Mouse (Mus musculus) heart, embryonic 14.5 days (tissue): Measurements from ENCODE around the gene Btbd2. TPM values are rescaled to one million over a fixed set of nuclear protein-coding genes. Genes with fewer than 3 reads are reported as not detected.
A peak's percentile ranks its signal among the peaks of the same experiment; 100 is the strongest.

Experiments
- ATAC-seq: fragments of 200-750 bp; cut with Nextera tagmentation; 2 replicates; pipeline ENCODE4 v1.8.0; 2017; ENCODE audit warnings: low read depth, moderate TSS enrichment; ENCODE audit not compliant: insufficient number of reproducible peaks, insufficient read depth, low FRiP score
- H3K27ac ChIP-seq, 2 experiments: fragments of 200-500 bp in 1 of 2; fragments of 300-500 bp in 1 of 2; sonication (generic) in 1 of 2; replicated peaks in 1 of 2; 2 replicates each; pipeline ENCODE4 v1.5.1; 2012 to 2014; ENCODE audit warnings: low read depth in 2 of 2, low read length in 2 of 2, control low read depth in 1 of 2, mild to moderate bottlenecking in 1 of 2, mixed read lengths in 1 of 2; ENCODE audit not compliant: control insufficient read depth in 1 of 2, insufficient read depth in 1 of 2
- H3K27me3 ChIP-seq: fragments of 300-500 bp; sonication (generic); 2 replicates; pipeline ENCODE4 v1.6.1; 2014; ENCODE audit warnings: mild to moderate bottlenecking, low read length, control low read depth; ENCODE audit not compliant: control insufficient read depth, insufficient read depth
- H3K36me3 ChIP-seq: fragments of 300-500 bp; sonication (generic); 2 replicates; pipeline ENCODE4 v1.6.1; 2014; ENCODE audit warnings: mild to moderate bottlenecking, control low read depth, low read length, mixed read lengths; ENCODE audit not compliant: control insufficient read depth, insufficient read depth
- H3K4me1 ChIP-seq, 2 experiments: fragments of 200-500 bp in 1 of 2; fragments of 300-500 bp in 1 of 2; sonication (generic) in 1 of 2; 2 replicates each; pipeline ENCODE4 v1.6.1; 2012 to 2014; ENCODE audit warnings: low read length in 2 of 2, control low read depth in 1 of 2, mixed read lengths in 1 of 2; ENCODE audit not compliant: control insufficient read depth in 2 of 2, insufficient read depth in 2 of 2
- H3K4me2 ChIP-seq: fragments of 300-500 bp; sonication (generic); 2 replicates; pipeline ENCODE4 v1.6.1; 2014; ENCODE audit warnings: mild to moderate bottlenecking, low read length
- H3K4me3 ChIP-seq, 2 experiments: fragments of 200-500 bp in 1 of 2; fragments of 300-500 bp in 1 of 2; sonication (generic) in 1 of 2; 2 replicates each; pipeline ENCODE4 v1.5.1; 2012 to 2014; ENCODE audit warnings: low read length in 2 of 2, mild to moderate bottlenecking in 2 of 2, control low read depth in 1 of 2, low read depth in 1 of 2, moderate library complexity in 1 of 2; ENCODE audit not compliant: control insufficient read depth in 1 of 2, insufficient read depth in 1 of 2
- H3K9ac ChIP-seq: fragments of 300-500 bp; sonication (generic); 2 replicates; pipeline ENCODE4 v1.6.1; 2014; ENCODE audit warnings: mild to moderate bottlenecking, low read length
- H3K9me3 ChIP-seq: fragments of 300-500 bp; sonication (generic); 2 replicates; pipeline ENCODE4 v1.6.1; 2016; ENCODE audit warnings: low read length, control low read depth; ENCODE audit not compliant: control insufficient read depth
- WGBS: fragments of 180-500 bp; shearing (Covaris S2); extraction: QIAGEN DNeasy Blood & Tissue Kit; methylation state at CpG from one replicate; pipeline ENCODE4 v1.1.7; 2014; 5-methylcytosine and 5-hydroxymethylcytosine counted together
- polyA plus RNA-seq: library from polyadenylated mRNA; unstranded; fragments of >200 nt; fragmentation: Nextera tagmentation; extraction: Ambion mirVana; gene quantifications from 2 replicates; pipeline ENCODE4 v1.2.1, GENCODE M21; 2014

Btbd2 gene
- polyA plus RNA-seq, 1 experiment from 2014 or later = 53.8 TPM

GRCm38 (mm10) chr10:80677128-80677875 lies 20.4 kb upstream of the Btbd2 start:
- H3K36me3 ChIP-seq = peaks cover 14% of the 10 kb centered on the region
- H3K4me1 ChIP-seq = peaks cover 46 to 61% of the 10 kb centered on the region in 2 experiments
- WGBS = 20% methylated on average over 9 of the region's 9 CpGs
- H3K27ac ChIP-seq = peak overlapping the region; percentile 98 to 99
- peak overlapping the region; percentile 43 to 65 for H3K4me3 ChIP-seq
- ATAC-seq = no peak
- H3K9me3 ChIP-seq = no peaks in the 10 kb centered on the region
- H3K9ac ChIP-seq = peak overlapping the region; percentile 79
- peak overlapping the region; percentile 72 for H3K4me2 ChIP-seq
- H3K27me3 ChIP-seq = no peaks in the 10 kb centered on the region

DNA sequence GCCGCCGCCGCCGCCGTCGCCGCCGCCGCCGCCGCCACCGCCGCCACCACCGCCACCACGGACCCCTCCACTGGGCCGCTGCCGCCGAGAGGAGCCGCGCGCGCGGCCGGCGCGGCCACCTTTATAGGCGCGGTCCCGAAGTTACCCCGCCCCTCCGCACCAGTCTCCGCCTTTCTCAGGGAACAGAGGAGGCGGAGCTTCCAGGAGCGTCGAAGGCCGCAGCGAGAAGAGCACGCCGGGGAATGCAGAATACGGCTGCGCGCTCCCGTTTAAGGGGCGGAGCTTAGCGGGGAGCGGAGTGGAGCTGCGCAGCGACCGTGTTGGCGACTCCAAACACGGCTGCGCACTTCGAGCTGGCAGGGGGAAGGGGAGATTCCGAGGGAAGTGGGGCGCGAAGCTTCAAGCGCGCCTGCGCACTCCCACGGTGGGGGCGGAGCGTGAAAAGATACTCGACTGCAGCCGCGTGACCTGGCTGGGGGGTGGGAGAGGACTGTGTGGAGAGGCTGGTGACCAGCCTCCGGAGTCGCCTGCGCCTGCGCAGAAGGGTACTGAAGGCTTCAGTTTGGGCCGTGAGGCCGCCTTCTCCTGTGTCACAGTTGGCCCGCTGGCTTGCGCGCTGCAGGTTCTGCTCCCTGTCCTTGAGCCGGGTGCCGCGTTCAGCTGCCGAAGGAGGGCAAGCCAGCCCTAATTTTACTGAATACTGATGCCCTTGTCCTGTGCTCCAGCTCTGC lies 19.5 kb upstream of the Btbd2 start:
- peaks cover 23% of the 10 kb centered on the region for H3K36me3 ChIP-seq
- H3K9ac ChIP-seq = peak overlapping the region; percentile 98
- ATAC-seq = peak; percentile 86
- H3K27me3 ChIP-seq = no peaks in the 10 kb centered on the region
- H3K4me3 ChIP-seq = peak overlapping the region; percentile 73 to 100
- no peaks in the 10 kb centered on the region for H3K9me3 ChIP-seq
- peak overlapping the region; percentile 98 to 99 for H3K27ac ChIP-seq
- peak overlapping the region; percentile 92 for H3K4me2 ChIP-seq
- WGBS = under 1% methylated on average over 74 of the region's 78 CpGs
- H3K4me1 ChIP-seq = peaks cover 46 to 66% of the 10 kb centered on the region in 2 experiments

DNA sequence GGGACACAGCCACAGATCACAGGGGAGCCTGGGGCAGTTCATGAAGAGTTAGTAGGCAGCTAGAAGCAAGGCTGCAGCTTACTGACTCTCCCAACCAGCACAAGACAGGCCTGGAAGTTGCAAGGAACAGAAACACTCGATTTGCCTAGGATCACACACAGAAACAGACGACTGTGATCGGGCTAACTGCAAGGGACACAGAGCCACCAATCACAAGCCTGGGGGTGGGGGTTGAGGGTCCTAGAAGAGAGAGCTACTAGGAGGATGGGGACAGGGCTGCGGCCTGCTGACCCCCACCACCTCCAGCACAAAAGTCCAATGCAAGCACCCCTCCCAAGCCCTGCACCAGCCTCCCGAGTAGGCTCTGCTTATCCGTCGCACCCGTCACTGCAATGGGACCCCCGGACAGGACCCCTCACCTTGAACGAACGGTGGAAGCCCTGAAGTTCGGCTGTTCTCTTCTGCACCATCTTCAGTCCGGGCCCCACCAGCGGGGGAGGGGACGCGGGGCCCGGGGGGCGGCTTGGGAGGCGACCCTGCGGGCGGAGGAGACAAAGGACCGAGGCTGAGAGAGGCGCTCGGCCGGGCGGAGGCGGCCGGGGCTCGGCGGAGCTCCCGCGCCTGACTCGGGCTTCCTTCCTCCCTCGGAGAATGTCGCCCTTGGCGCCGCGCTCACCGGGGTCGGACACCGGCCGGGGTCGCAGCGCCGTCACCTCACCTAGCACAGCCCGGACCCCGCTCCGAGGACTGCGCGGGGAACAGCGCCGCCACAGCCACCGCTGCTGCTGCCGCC lies 18.7 kb upstream of the Btbd2 start:
- WGBS = under 1% methylated on average over 47 of the region's 54 CpGs
- peaks cover 46 to 70% of the 10 kb centered on the region in 2 experiments for H3K4me1 ChIP-seq
- H3K9ac ChIP-seq = peak overlapping the region; percentile 98
- no peaks in the 10 kb centered on the region for H3K27me3 ChIP-seq
- peaks cover 31% of the 10 kb centered on the region for H3K36me3 ChIP-seq
- peak overlapping the region; percentile 92 for H3K4me2 ChIP-seq
- H3K27ac ChIP-seq = peak overlapping the region; percentile 39 to 98; a peak in 3 of 4 replicates
- ATAC-seq = no peak
- peak overlapping the region; percentile 73 to 100 for H3K4me3 ChIP-seq
- no peaks in the 10 kb centered on the region for H3K9me3 ChIP-seq

GRCm38 (mm10) chr10:80674851-80675404 lies 18.1 kb upstream of the Btbd2 start:
- H3K4me2 ChIP-seq = peak overlapping the region; percentile 92
- H3K27me3 ChIP-seq = no peaks in the 10 kb centered on the region
- 14% methylated on average over 6 of the region's 6 CpGs for WGBS
- peak overlapping the region; percentile 3 to 98; a peak in 3 of 4 replicates for H3K27ac ChIP-seq
- H3K9me3 ChIP-seq = no peaks in the 10 kb centered on the region
- peak overlapping the region; percentile 73 to 100 for H3K4me3 ChIP-seq
- H3K36me3 ChIP-seq = peaks cover 38% of the 10 kb centered on the region
- peak overlapping the region; percentile 98 for H3K9ac ChIP-seq
- peaks cover 43 to 72% of the 10 kb centered on the region in 2 experiments for H3K4me1 ChIP-seq
- ATAC-seq = no peak

DNA sequence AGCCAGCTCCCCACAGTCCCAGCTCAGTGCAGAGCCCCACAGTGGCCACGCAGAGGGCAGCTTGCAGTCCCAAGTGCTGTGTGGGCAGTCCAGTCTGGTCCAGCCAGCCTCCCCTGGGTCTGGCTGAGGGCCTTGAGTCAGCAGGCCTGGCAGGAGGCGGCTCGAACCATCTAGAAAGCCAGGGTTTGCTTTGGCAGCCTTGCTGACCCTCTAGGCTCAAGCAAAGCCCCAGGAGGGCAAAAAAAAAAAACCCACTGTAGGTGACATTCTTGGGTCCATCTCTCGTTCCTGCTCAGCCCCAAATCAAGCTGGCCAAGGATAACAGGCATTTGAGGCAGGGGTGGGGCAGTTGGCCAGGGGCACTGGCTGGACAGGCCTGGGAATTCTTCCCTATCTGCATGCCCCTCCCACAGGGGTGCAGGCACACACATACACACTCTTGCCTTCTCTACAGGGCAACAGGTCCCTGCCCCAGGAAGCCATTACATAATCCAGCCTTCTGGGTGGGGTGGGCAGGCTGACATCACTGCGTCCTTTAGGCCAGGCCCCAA lies 17.4 kb upstream of the Btbd2 start:
- peak overlapping the region; percentile 98 for H3K9ac ChIP-seq
- H3K9me3 ChIP-seq = no peaks in the 10 kb centered on the region
- no peak for ATAC-seq
- H3K27me3 ChIP-seq = no peaks in the 10 kb centered on the region
- H3K27ac ChIP-seq = 0 out of 4 replicates have a peak overlapping the region, but pooled peaks of 1 of the 2 experiments have one; percentile 98
- H3K4me1 ChIP-seq = peaks cover 36 to 67% of the 10 kb centered on the region in 2 experiments
- H3K4me2 ChIP-seq = peak overlapping the region; percentile 92
- peaks cover 45% of the 10 kb centered on the region for H3K36me3 ChIP-seq
- WGBS = 51% methylated on average over 5 of the region's 5 CpGs
- H3K4me3 ChIP-seq = peak overlapping the region; percentile 73 to 100

DNA sequence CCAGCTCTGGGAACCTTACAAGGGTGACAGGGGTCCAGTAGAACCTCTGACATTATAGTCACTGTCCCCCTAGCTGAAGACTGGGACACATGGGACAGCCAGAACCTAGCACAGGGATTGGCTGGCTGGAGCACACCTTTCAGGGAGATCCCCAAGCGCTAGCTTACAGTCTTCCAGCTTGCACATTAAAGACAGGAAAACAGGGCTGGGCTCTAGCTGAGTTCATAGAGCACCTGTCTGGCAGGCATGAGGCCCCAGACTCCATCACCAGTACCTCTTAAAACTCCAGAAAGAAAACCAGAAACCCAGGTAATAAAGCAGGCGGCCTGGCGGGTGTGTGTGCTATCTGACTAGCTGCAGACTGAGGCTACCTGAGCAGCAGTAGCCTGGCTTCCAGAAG lies 16.8 kb upstream of the Btbd2 start:
- peak overlapping the region; percentile 92 for H3K4me2 ChIP-seq
- H3K27ac ChIP-seq = no peak overlapping the region
- H3K4me1 ChIP-seq = peaks cover 31 to 62% of the 10 kb centered on the region in 2 experiments
- H3K27me3 ChIP-seq = no peaks in the 10 kb centered on the region
- 93% methylated on average over 3 of the region's 3 CpGs for WGBS
- peak overlapping the region in 1 of 2 experiments; percentile 100; a peak in 1 of 4 replicates for H3K4me3 ChIP-seq
- no peak for ATAC-seq
- H3K36me3 ChIP-seq = peaks cover 50% of the 10 kb centered on the region
- peak overlapping the region; percentile 98 for H3K9ac ChIP-seq
- no peaks in the 10 kb centered on the region for H3K9me3 ChIP-seq
